Mouse (Mus musculus): ENCODE results near the gene Gm2974.
"Not testable (repeated sequence)": the region's sequence is repeated elsewhere in the genome, so short reads cannot be mapped to it uniquely, and the experiment has no call there.

Gene Gm2974

DNA sequence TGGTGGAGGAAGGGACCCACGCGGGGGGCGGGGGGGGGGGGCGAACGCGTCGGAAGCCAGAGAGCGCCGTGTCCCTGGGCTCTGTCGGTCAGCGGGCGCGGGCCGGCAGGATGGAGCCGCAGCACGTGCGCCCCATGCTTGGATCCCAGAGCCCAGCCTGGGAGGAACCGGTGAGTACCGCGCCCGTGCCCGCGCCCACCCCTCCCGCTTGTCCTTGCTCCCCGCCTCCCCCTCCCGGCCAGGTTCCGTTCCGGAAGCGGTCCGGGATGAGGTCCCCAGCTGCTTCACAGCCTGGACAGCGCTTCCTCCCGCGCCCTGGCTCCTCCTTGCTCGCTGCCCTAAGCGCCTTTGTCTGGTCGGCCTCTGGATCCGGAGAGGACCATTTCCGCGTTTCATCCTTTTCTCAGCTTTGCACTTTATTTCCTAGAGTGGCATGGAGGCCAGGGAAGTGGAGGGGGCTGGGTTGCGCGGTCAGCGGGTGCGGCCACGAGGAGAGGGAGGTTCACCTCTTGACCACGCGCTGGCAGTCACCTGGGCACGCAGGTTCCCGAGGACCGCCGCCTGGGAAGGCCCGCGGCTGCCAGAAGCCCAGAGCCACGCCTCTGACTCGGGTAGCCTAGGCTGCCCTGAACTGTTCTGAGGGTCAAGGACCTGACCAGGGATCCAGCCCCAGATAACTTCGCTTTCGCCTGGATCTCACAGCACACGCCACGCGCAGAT, at the start of gene Gm2974:
Gm2974 (plus strand) TSS at position 86 of the 720 bp plus-strand sequence.
- DNase-seq, result peak; percentile 2

DNA sequence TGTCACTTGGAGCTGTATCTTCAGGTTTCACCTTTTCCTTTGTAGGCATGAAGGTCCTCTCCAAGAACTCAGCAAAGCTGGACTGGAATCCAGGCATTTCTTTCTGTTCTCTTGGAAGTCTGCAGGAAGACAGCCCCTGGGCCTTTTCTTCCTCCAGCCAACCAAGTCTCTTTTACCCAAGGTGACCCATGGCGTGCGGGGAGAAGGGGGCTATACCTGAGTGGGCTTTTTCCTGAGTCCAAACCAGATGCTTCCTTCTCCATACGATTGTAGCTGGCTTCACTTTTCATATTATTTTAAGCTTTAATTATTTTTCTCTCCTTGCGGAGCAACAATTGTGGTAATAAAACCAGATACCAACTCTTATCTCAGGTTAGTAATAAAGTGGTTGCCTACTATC, 40.7 kb upstream of the Gm2974 start:
- not testable (repeated sequence) for DNase-seq

DNA sequence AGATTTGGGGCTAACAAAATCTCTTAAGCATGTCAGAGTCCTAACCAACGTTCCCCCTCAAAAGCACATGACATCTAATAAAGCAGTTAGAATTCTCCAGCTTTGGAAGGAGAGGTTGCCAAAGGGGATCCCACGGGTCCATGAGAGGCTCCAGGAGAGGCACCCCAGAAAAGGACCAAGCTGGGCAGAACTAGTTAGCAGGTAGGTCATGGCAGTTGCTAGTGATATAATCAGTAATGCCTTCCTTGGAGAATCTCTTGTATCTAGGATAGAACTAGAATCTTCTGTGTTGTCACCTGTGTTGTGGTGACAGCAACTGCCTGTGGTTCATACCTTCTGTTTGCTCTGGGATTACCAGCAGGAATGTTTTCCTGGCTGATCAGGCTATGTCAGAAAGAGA, 17.6 kb upstream of the Gm2974 start, which contains the start of gene Gm3127:
Gm3127 (plus strand) TSS at position 301 of the 400 bp plus-strand sequence.
- not testable (repeated sequence) for DNase-seq

DNA sequence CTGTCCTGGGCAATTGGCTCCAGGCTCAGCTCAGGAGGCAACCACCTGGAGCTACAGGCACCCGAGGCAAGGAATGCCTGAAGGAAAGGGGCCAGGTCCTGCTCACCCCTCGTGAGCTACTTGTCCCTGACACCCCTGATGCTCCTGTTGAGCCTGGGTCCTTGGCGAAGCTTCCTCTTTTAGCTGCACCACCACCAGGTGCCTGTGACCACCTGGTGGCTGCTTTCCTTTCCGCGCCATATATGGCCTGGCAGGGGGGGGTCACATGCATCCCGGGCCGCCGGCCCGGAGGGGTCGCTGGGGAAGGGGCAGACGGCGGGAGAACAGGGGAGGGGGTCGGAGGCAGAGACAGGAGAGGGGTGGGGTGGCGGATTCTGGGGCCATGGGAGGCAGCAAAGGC, 346 bp upstream of the Gm2974 start:
- DNase-seq, result peak; percentile 10

DNA sequence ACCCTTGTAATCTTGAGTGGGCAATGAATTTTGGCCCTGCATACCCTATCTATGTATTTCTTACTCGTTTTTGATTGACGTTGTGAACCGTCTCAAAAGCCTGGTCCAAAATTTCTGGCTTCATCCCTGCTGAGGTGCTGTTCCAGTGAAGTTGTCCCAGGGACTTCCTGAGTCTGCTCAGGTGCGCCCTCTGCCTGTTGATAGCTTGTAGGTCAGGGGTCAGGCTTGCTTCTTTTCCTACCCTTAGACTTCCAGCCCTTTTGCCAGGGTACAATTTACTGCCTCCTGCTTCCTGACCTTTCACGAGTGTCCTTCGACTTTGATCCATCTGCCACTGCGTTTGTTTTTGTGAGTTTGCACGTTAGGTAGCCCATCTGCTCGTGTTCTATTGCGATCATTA, 999 bp downstream of the Gm2974 start:
- not testable (repeated sequence) for DNase-seq

DNA sequence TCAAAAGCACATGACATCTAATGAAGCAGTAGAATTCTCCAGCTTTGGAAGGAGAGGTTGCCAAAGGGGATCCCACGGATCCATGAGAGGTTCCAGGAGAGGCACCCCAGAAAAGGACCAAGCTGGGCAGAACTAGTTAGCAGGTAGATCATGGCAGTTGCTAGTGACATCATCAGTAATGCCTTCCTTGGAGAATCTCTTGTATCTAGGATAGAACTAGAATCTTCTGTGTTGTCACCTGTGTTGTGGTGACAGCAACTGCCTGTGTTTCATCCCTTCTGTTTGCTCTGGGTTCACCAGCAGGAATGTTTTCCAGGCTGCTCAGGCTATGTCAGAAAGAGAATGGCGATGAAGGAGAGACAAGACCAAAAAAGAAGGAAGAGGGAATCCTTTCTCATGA, 67.0 kb downstream of the Gm2974 start, which contains the start of gene Gm3138:
Gm3138 (plus strand) TSS at position 301 of the 400 bp plus-strand sequence.
- DNase-seq, result not testable (repeated sequence)

Measured in retina, postnatal 1 day (tissue).